In genomic region chr10:41401097-41401496, GRCm38 (mm10) we compare ENCODE assay signal across 21 mouse cellular contexts. TPM values are rescaled to one million over a fixed set of nuclear protein-coding genes. Genes with fewer than 3 reads are reported as not detected.
DNase-seq lines count a peak whose midpoint lies in the region; ATAC-seq and TF ChIP-seq lines count a peak whose summit lies in the region.
"Had no signal": no experiment of that assay in that cellular context is flagged by ENCODE, and none has a peak within 500 bp of the region (broad histone marks: within the 10 kb centered on the region; RNA-seq: fewer than 3 reads in every experiment).

No protein-coding gene starts in this region.

- 73% methylated on average over 3 of the region's 3 CpGs for WGBS in lung, postnatal 0 days

- TF ChIP-seq POLR2A in ES-Bruce4 (IDR thresholded peaks at IDR 0.05; ENCODE audit: insufficient read depth, low read length) = no peak

- H3K4me3 ChIP-seq in ES-Bruce4 (ENCODE audit: low read depth, low read length) = no peak overlapping the region
- H3K4me3 ChIP-seq in ES-E14 (ENCODE audit: insufficient read depth in 1 of 2, low read depth in 1 of 2, low read length in 2 of 2, poor library complexity in 1 of 2, severe bottlenecking in 1 of 2) = no peak overlapping the region
- no peak overlapping the region for H3K4me3 ChIP-seq in lung, postnatal 0 days (ENCODE audit: low read depth, low read length)
- H3K4me3 ChIP-seq: embryonic facial prominence, embryonic 10.5 days; embryonic facial prominence, embryonic 12.5 days; forebrain, embryonic 13.5 days; forebrain, embryonic 15.5 days had no signal

- H3K36me3 ChIP-seq in ES-Bruce4 (ENCODE audit: control insufficient read depth, insufficient read depth, low read length, poor library complexity, severe bottlenecking) = no peaks in the 10 kb centered on the region
- H3K36me3 ChIP-seq in ES-E14 (ENCODE audit: control insufficient read depth, insufficient read depth, low read length, poor library complexity, severe bottlenecking) = no peaks in the 10 kb centered on the region
- no peaks in the 10 kb centered on the region for H3K36me3 ChIP-seq in lung, postnatal 0 days (ENCODE audit: insufficient read depth, low read length)
- H3K36me3 ChIP-seq: embryonic facial prominence, embryonic 10.5 days; embryonic facial prominence, embryonic 12.5 days; forebrain, embryonic 15.5 days had no signal

- H3K9ac ChIP-seq in ES-Bruce4 (ENCODE audit: low read depth, poor library complexity, severe bottlenecking) (no peak overlapping the region), ES-E14 (ENCODE audit: insufficient read depth, low read depth, low read length, poor library complexity, severe bottlenecking) (no peak overlapping the region)
- no peak overlapping the region for H3K9ac ChIP-seq in lung, postnatal 0 days (replicated peaks; ENCODE audit: low read depth)
- H3K9ac ChIP-seq: embryonic facial prominence, embryonic 12.5 days; forebrain, embryonic 13.5 days; forebrain, embryonic 15.5 days; forebrain, postnatal 0 days had no signal

- H3K4me2 ChIP-seq in lung, postnatal 0 days (replicated peaks; ENCODE audit: low read depth, low read length) = no peak overlapping the region
- H3K4me2 ChIP-seq: embryonic facial prominence, embryonic 12.5 days; forebrain, embryonic 13.5 days; forebrain, embryonic 15.5 days had no signal

- no peak for ATAC-seq in lung, postnatal 0 days
- ATAC-seq: CD4-positive, CD25-positive, alpha-beta regulatory T cell, adult 4 months; forebrain, embryonic 13.5 days; forebrain, embryonic 15.5 days; forebrain, postnatal 0 days had no signal

- TF ChIP-seq CTCF in ES-Bruce4 (IDR thresholded peaks at IDR 0.05; ENCODE audit: low read depth, low read length) = no peak
- no peak for TF ChIP-seq CTCF in lung, postnatal 0 days (IDR thresholded peaks at IDR 0.05)

- in situ Hi-C loops in ES-E14 (cut with MboI; ENCODE audit: low sequenced_read_pairs in 2 of 2, unreplicated experiment in 2 of 2) = no loop called here

- DNase-seq in ES-E14 (ENCODE audit: low read depth, low spot score) (peak; percentile 70), ZHBTc4 (ENCODE audit: low read depth, low spot score) (peak; percentile 91)
- no peak for DNase-seq in lung, postnatal 0 days (ENCODE audit: low spot score)
- DNase-seq in kidney, adult 9 months = no peak
- DNase-seq: adrenal gland, adult 2 months; adrenal gland, postnatal 10 days; adrenal gland, postnatal 36 days; B cell, adult 2 months; cerebellum, adult 11-12 months; cerebellum, adult 2 months; cerebellum, adult 9-10 months; cerebellum, postnatal 10 days; cerebellum, postnatal 25 days; forebrain, postnatal 0 days had no signal

- TF ChIP-seq EP300 in ES-Bruce4 (IDR thresholded peaks at IDR 0.05; ENCODE audit: insufficient read depth, low read depth, low read length) = peak; percentile 74
- TF ChIP-seq EP300 in lung, postnatal 0 days (IDR thresholded peaks at IDR 0.05) = no peak

- peaks cover 13% of the 10 kb centered on the region for H3K9me3 ChIP-seq in ES-Bruce4 (replicated peaks; ENCODE audit: control insufficient read depth, insufficient read depth, low read length, poor library complexity, severe bottlenecking)
- no peaks in the 10 kb centered on the region for H3K9me3 ChIP-seq in ES-E14 (ENCODE audit: control insufficient read depth, insufficient read depth, low read depth, low read length)
- no peaks in the 10 kb centered on the region for H3K9me3 ChIP-seq in lung, postnatal 0 days (ENCODE audit: low read length)
- H3K9me3 ChIP-seq: embryonic facial prominence, embryonic 10.5 days; embryonic facial prominence, embryonic 12.5 days; forebrain, embryonic 13.5 days; forebrain, embryonic 15.5 days had no signal

- no peaks in the 10 kb centered on the region for H3K27me3 ChIP-seq in ES-Bruce4 (ENCODE audit: control insufficient read depth, insufficient read depth, low read length, poor library complexity, severe bottlenecking)
- H3K27me3 ChIP-seq in lung, postnatal 0 days (replicated peaks; ENCODE audit: insufficient read depth, low read length) = no peaks in the 10 kb centered on the region
- H3K27me3 ChIP-seq: CH12.LX; embryonic facial prominence, embryonic 12.5 days; forebrain, embryonic 13.5 days; forebrain, embryonic 15.5 days had no signal

- H3K27ac ChIP-seq in ES-Bruce4 (ENCODE audit: insufficient read depth, low read length) (no peak overlapping the region), ES-E14 (ENCODE audit: insufficient read depth, low read depth, low read length, poor library complexity, severe bottlenecking) (peak overlapping the region; percentile 70; the same call in 1 of the 2 replicates)
- no peak overlapping the region for H3K27ac ChIP-seq in lung, postnatal 0 days (ENCODE audit: low read length)
- H3K27ac ChIP-seq: embryonic facial prominence, embryonic 10.5 days; embryonic facial prominence, embryonic 12.5 days; forebrain, embryonic 13.5 days; forebrain, embryonic 15.5 days had no signal

- H3K4me1 ChIP-seq in ES-Bruce4 (ENCODE audit: control insufficient read depth, insufficient read depth, low read length) = no peaks in the 10 kb centered on the region
- peaks cover 0 to 2% of the 10 kb centered on the region in 2 experiments; a peak in 2 of 4 replicates for H3K4me1 ChIP-seq in ES-E14 (ENCODE audit: control insufficient read depth in 2 of 2, insufficient read depth in 2 of 2, low read length in 2 of 2, poor library complexity in 1 of 2)
- no peaks in the 10 kb centered on the region for H3K4me1 ChIP-seq in lung, postnatal 0 days (ENCODE audit: insufficient read depth, low read depth, low read length)
- H3K4me1 ChIP-seq: embryonic facial prominence, embryonic 10.5 days; embryonic facial prominence, embryonic 12.5 days; forebrain, embryonic 13.5 days; forebrain, embryonic 15.5 days had no signal

TF ChIP-seq in ES-E14, 5 proteins besides CTCF, POLR2A, EP300 and RAD21:
- TF ChIP-seq CHD2 (IDR thresholded peaks at IDR 0.05; ENCODE audit: low read depth, low read length) = 0 out of 2 replicates have a peak, but pooled peaks have one; percentile 16
- no peak for TF ChIP-seq MAFK (IDR thresholded peaks at IDR 0.05; ENCODE audit: insufficient read depth, low read depth, low read length)
TF ChIP-seq in ES-E14: peak in this region for 1.

RNA-seq across cellular contexts. Expression of gene Zbtb24, which starts 49.1 kb away (rescaled TPM):
- 13.5 and 13.7 TPM in 2 replicates for polyA plus RNA-seq in ES-Bruce4 (2011; ENCODE audit: insufficient read depth, insufficient read length, low read depth, missing spikeins)
- total RNA-seq in ES-E14 (2012; rRNA removed) = 11.9 and 12.7 TPM in 2 replicates
- 14.6 and 14.8 TPM in 2 replicates for polyA plus RNA-seq in lung, postnatal 0 days (2015; fragmentation: Nextera tagmentation; extraction: Ambion mirVana)

Comparison
In these comparisons a context has a peak if more than half of its experiments do, and no peak if none do; other contexts are left out.
1. DNase-seq: peak in ES-E14 (single experiment) and ZHBTc4 (single experiment); none in lung, postnatal 0 days (single experiment) and kidney, adult 9 months (single experiment).